Mouse (Mus musculus) bone marrow, adult 2 months (tissue): Measurements from ENCODE around the gene Nr2e1.

Experiments
- CTCF ChIP-seq: fragments of 200-500 bp; IDR thresholded peaks from 2 replicates; pipeline ENCODE4 v1.5.1; 2011; ENCODE audit warnings: low read length, control low read depth; ENCODE audit not compliant: control insufficient read depth, insufficient read depth
- POLR2A ChIP-seq: fragments of 200-500 bp; IDR thresholded peaks from 2 replicates; pipeline ENCODE4 v1.6.1; 2011; ENCODE audit warnings: low read depth, mild to moderate bottlenecking, control low read depth, low read length, borderline replicate concordance; ENCODE audit not compliant: control insufficient read depth

GRCm38 (mm10) chr10:42559581-42560200 lies 23.7 kb downstream of the Nr2e1 start:
- TF ChIP-seq POLR2A, result no peak
- no peak for TF ChIP-seq CTCF
